Mouse (Mus musculus): ENCODE results near the gene Cbx1.

Gene Cbx1

GRCm38 (mm10) chr11:96816494-96816893 lies 27.6 kb downstream of the Cbx1 start:
- DNase-seq (ENCODE audit: low spot score in 2 of 2): no peak

- DNase-seq (ENCODE audit: low spot score in 2 of 2): no peak
Observed at GRCm38 (mm10) chr11:96816979-96817378, 28.1 kb downstream of the Cbx1 start.

- no peak for DNase-seq (ENCODE audit: low spot score in 2 of 2)
Observed at GRCm38 (mm10) chr11:96818128-96818710, 29.3 kb downstream of the Cbx1 start.

- DNase-seq (ENCODE audit: low spot score in 2 of 2): no peak
Observed at GRCm38 (mm10) chr11:96821956-96822355, 33.0 kb downstream of the Cbx1 start.

- peak in 1 of 2 experiments; percentile 48 for DNase-seq (ENCODE audit: low spot score in 2 of 2)
Observed at GRCm38 (mm10) chr11:96822675-96823470, 33.9 kb downstream of the Cbx1 start.

- DNase-seq (ENCODE audit: low spot score in 2 of 2): no peak
Observed at GRCm38 (mm10) chr11:96823471-96823837, 34.5 kb downstream of the Cbx1 start.

- DNase-seq (ENCODE audit: low spot score in 2 of 2): peak; percentile 75 to 82
Observed at GRCm38 (mm10) chr11:96823880-96824782, 35.2 kb downstream of the Cbx1 start.

GRCm38 (mm10) chr11:96824783-96825495 lies 36.0 kb downstream of the Cbx1 start:
- DNase-seq (ENCODE audit: low spot score in 2 of 2): no peak

- DNase-seq (ENCODE audit: low spot score in 2 of 2): no peak
Observed at GRCm38 (mm10) chr11:96826481-96826880, 37.6 kb downstream of the Cbx1 start.

- no peak for DNase-seq (ENCODE audit: low spot score in 2 of 2)
Observed at GRCm38 (mm10) chr11:96827062-96827581, 38.2 kb downstream of the Cbx1 start.

- no peak for DNase-seq (ENCODE audit: low spot score in 2 of 2)
Observed at GRCm38 (mm10) chr11:96827917-96828316, 39.0 kb downstream of the Cbx1 start.

GRCm38 (mm10) chr11:96828881-96829280 lies 40.0 kb downstream of the Cbx1 start:
- DNase-seq (ENCODE audit: low spot score in 2 of 2): no peak

- DNase-seq (ENCODE audit: low spot score in 2 of 2): peak; percentile 71 to 77
Observed at GRCm38 (mm10) chr11:96829403-96829812, 40.5 kb downstream of the Cbx1 start.

- peak; percentile 98 to 99 for DNase-seq (ENCODE audit: low spot score in 2 of 2)
Observed at GRCm38 (mm10) chr11:96829813-96830538, 41.0 kb downstream of the Cbx1 start, which contains the start of gene Nfe2l1. Gene Nfe2l1, minus strand, starts transcription at chr11:96829968.

- DNase-seq (ENCODE audit: low spot score in 2 of 2): no peak
Observed at GRCm38 (mm10) chr11:96830539-96831216, 41.8 kb downstream of the Cbx1 start.

- DNase-seq (ENCODE audit: low spot score in 2 of 2): no peak
Observed at GRCm38 (mm10) chr11:96831516-96831915, 42.6 kb downstream of the Cbx1 start.

GRCm38 (mm10) chr11:96832541-96832940 lies 43.6 kb downstream of the Cbx1 start:
- no peak for DNase-seq (ENCODE audit: low spot score in 2 of 2)

GRCm38 (mm10) chr11:96832973-96833372 lies 44.0 kb downstream of the Cbx1 start:
- DNase-seq (ENCODE audit: low spot score in 2 of 2): peak; percentile 36 to 40

- no peak for DNase-seq (ENCODE audit: low spot score in 2 of 2)
Observed at GRCm38 (mm10) chr11:96834127-96834526, 45.2 kb downstream of the Cbx1 start.

- no peak for DNase-seq (ENCODE audit: low spot score in 2 of 2)
Observed at GRCm38 (mm10) chr11:96837298-96837697, 48.4 kb downstream of the Cbx1 start.
